Mouse (Mus musculus) forebrain, embryonic 14.5 days (tissue): ENCODE results near the gene Pcna. TPM values are rescaled to one million over a fixed set of nuclear protein-coding genes. Genes with fewer than 3 reads are reported as not detected.
A peak's percentile ranks its signal among the peaks of the same experiment; 100 is the strongest.
"Not testable (repeated sequence)": the region's sequence is repeated elsewhere in the genome, so short reads cannot be mapped to it uniquely, and the experiment has no call there.

Experiments
- ATAC-seq: fragments of 200-750 bp; cut with Nextera tagmentation; 2 replicates; pipeline ENCODE4 v1.8.0; 2017; ENCODE audit warnings: mild to moderate bottlenecking, moderate library complexity
- DNase-seq: peaks from one replicate; pipeline ENCODE4 v3.0.0-alpha.2; 2015; ENCODE audit warnings: low spot score
- H3K27ac ChIP-seq: fragments of 300-500 bp; sonication (generic); 2 replicates; pipeline ENCODE4 v1.5.1; 2014; ENCODE audit warnings: low read depth, mild to moderate bottlenecking, control low read depth, low read length, moderate library complexity
- H3K27me3 ChIP-seq: fragments of 300-500 bp; sonication (generic); replicated peaks from 2 replicates; pipeline ENCODE4 v1.6.1; 2014; ENCODE audit warnings: low read length, control low read depth, mixed read lengths; ENCODE audit not compliant: control insufficient read depth, insufficient read depth
- H3K36me3 ChIP-seq: fragments of 300-500 bp; sonication (generic); 2 replicates; pipeline ENCODE4 v1.6.1; 2014; ENCODE audit warnings: low read length, control low read depth; ENCODE audit not compliant: control insufficient read depth, insufficient read depth
- H3K4me1 ChIP-seq: fragments of 300-500 bp; sonication (generic); 2 replicates; pipeline ENCODE4 v1.6.1; 2014; ENCODE audit warnings: antibody characterized with exemption, low read length, control low read depth; ENCODE audit not compliant: control insufficient read depth, insufficient read depth
- H3K4me2 ChIP-seq: fragments of 300-500 bp; sonication (generic); 2 replicates; pipeline ENCODE4 v1.6.1; 2014; ENCODE audit warnings: mild to moderate bottlenecking, control low read depth, low read length
- H3K4me3 ChIP-seq: fragments of 300-500 bp; sonication (generic); 2 replicates; pipeline ENCODE4 v1.5.1; 2014; ENCODE audit warnings: low read depth, low read length, control low read depth
- H3K9ac ChIP-seq: fragments of 300-500 bp; sonication (generic); 2 replicates; pipeline ENCODE4 v1.6.1; 2014; ENCODE audit warnings: mild to moderate bottlenecking, low read length, control low read depth, moderate library complexity
- H3K9me3 ChIP-seq: fragments of 300-500 bp; sonication (generic); replicated peaks from 2 replicates; pipeline ENCODE4 v1.6.1; 2016; ENCODE audit warnings: low read length, control low read depth, mixed read lengths; ENCODE audit not compliant: control insufficient read depth
- WGBS: fragments of 180-500 bp; shearing (Covaris S2); extraction: QIAGEN DNeasy Blood & Tissue Kit; methylation state at CpG from one replicate; pipeline ENCODE4 v1.1.7; 2014; 5-methylcytosine and 5-hydroxymethylcytosine counted together
- polyA plus RNA-seq: library from polyadenylated mRNA; unstranded; fragments of >200 nt; fragmentation: Nextera tagmentation; extraction: Ambion mirVana; gene quantifications from 2 replicates; pipeline ENCODE4 v1.2.1, GENCODE M21; 2014

Pcna gene
- polyA plus RNA-seq, 1 experiment from 2014 or later = 258 TPM

- DNase-seq (no peak), ATAC-seq (no peak)
- Histone ChIP-seq H3K27ac (no peak overlapping the region), H3K9ac (peak overlapping the region; percentile 71), H3K36me3 (peaks cover 23% of the 10 kb centered on the region), H3K4me3 (peak overlapping the region; percentile 55), H3K9me3 (no peaks in the 10 kb centered on the region), H3K27me3 (no peaks in the 10 kb centered on the region), H3K4me1 (peaks cover 13% of the 10 kb centered on the region), H3K4me2 (peak overlapping the region; percentile 79)
- 11% methylated on average over 8 of the region's 8 CpGs for whole genome bisulfite sequencing
These were observed 1.2 kb downstream of the Pcna start for GRCm38 (mm10) chr2:132251911-132252310.

- Histone ChIP-seq H3K9me3 (no peaks in the 10 kb centered on the region), H3K27me3 (no peaks in the 10 kb centered on the region), H3K27ac (peak within 1 kb of the TSS; percentile 74), H3K4me2 (peak within 1 kb of the TSS; percentile 65), H3K9ac (peak within 1 kb of the TSS; percentile 74), H3K4me3 (peak within 1 kb of the TSS; percentile 55), H3K36me3 (peaks cover 31% of the 10 kb centered on the region), H3K4me1 (peaks cover 14% of the 10 kb centered on the region)
- DNase-seq = peak; percentile 99
- 4% methylated on average over 50 of the region's 50 CpGs for WGBS
- ATAC-seq = peak; percentile 94
These were observed 5.4 kb downstream of the Pcna start, which contains the start of gene Tmem230 for GRCm38 (mm10) chr2:132247539-132248313. Gene Tmem230 (minus strand): TSS chr2:132247807.

- Histone ChIP-seq H3K36me3 (peaks cover 15% of the 10 kb centered on the region), H3K9ac (no peak overlapping the region), H3K4me1 (peaks cover 9% of the 10 kb centered on the region), H3K4me2 (no peak overlapping the region), H3K27me3 (no peaks in the 10 kb centered on the region), H3K9me3 (no peaks in the 10 kb centered on the region), H3K27ac (no peak overlapping the region), H3K4me3 (no peak overlapping the region)
- DNase-seq (no peak), ATAC-seq (no peak)
- 95% methylated on average over 3 of the region's 3 CpGs for WGBS
These were observed 9.7 kb downstream of the Pcna start for GRCm38 (mm10) chr2:132243370-132243769.

GRCm38 (mm10) chr2:132240457-132240856, 12.7 kb downstream of the Pcna start:
- DNase-seq (peak; percentile 72), ATAC-seq (peak; percentile 72)
- H3K4me3 ChIP-seq, H3K9ac ChIP-seq, H3K9me3 ChIP-seq, H3K4me2 ChIP-seq, H3K27ac ChIP-seq, H3K4me1 ChIP-seq, H3K27me3 ChIP-seq: not testable (repeated sequence)
- 18% methylated on average over 6 of the region's 10 CpGs for WGBS
- peaks cover 11% of the 10 kb centered on the region for H3K36me3 ChIP-seq

GRCm38 (mm10) chr2:132239434-132239833, 13.7 kb downstream of the Pcna start:
- not testable (repeated sequence) for ATAC-seq, H3K27ac ChIP-seq
- 94% methylated on average over 3 of the region's 3 CpGs for WGBS

GRCm38 (mm10) chr2:132235975-132236374, 17.1 kb downstream of the Pcna start:
- Histone ChIP-seq H3K36me3 (no peaks in the 10 kb centered on the region), H3K27ac (no peak overlapping the region), H3K27me3 (no peaks in the 10 kb centered on the region), H3K4me1 (no peaks in the 10 kb centered on the region), H3K4me2 (no peak overlapping the region), H3K9ac (no peak overlapping the region), H3K9me3 (no peaks in the 10 kb centered on the region), H3K4me3 (no peak overlapping the region)
- ATAC-seq (no peak), DNase-seq (no peak)
- WGBS = 83% methylated on average over 7 of the region's 7 CpGs

More at GRCm38 (mm10) chr2:132239434-132239833, 13.7 kb downstream of the Pcna start:
- H3K4me1 ChIP-seq, DNase-seq, H3K36me3 ChIP-seq, H3K9me3 ChIP-seq, H3K27me3 ChIP-seq, H3K4me2 ChIP-seq, H3K9ac ChIP-seq, H3K4me3 ChIP-seq: not testable (repeated sequence)

GRCm38 (mm10) chr2:132235291-132235690, 17.8 kb downstream of the Pcna start:
- Histone ChIP-seq H3K4me3 (no peak overlapping the region), H3K9me3 (no peaks in the 10 kb centered on the region), H3K36me3 (no peaks in the 10 kb centered on the region), H3K27me3 (no peaks in the 10 kb centered on the region), H3K4me2 (no peak overlapping the region), H3K4me1 (no peaks in the 10 kb centered on the region), H3K9ac (no peak overlapping the region), H3K27ac (no peak overlapping the region)
- no peak for ATAC-seq
- 72% methylated on average over 2 of the region's 2 CpGs for WGBS
- no peak for DNase-seq

GRCm38 (mm10) chr2:132233985-132234765, 18.9 kb downstream of the Pcna start:
- no peak for ATAC-seq
- H3K4me2 ChIP-seq = no peak overlapping the region
- no peak for DNase-seq
- no peaks in the 10 kb centered on the region for H3K9me3 ChIP-seq
- H3K9ac ChIP-seq = no peak overlapping the region
- H3K27ac ChIP-seq = no peak overlapping the region
- no peaks in the 10 kb centered on the region for H3K36me3 ChIP-seq
- H3K4me3 ChIP-seq = no peak overlapping the region
- H3K4me1 ChIP-seq = no peaks in the 10 kb centered on the region
- 66% methylated on average over 16 of the region's 16 CpGs for WGBS
- no peaks in the 10 kb centered on the region for H3K27me3 ChIP-seq
